Mouse (Mus musculus) thymus, adult 18-20 months (tissue): ENCODE results near the gene Gnat2.

Experiments
- DNase-seq, 2 experiments: peaks; one replicate each; pipeline ENCODE4 v3.0.0; 2022; ENCODE audit warnings: mixed read lengths in 2 of 2

Gnat2 gene

DNA sequence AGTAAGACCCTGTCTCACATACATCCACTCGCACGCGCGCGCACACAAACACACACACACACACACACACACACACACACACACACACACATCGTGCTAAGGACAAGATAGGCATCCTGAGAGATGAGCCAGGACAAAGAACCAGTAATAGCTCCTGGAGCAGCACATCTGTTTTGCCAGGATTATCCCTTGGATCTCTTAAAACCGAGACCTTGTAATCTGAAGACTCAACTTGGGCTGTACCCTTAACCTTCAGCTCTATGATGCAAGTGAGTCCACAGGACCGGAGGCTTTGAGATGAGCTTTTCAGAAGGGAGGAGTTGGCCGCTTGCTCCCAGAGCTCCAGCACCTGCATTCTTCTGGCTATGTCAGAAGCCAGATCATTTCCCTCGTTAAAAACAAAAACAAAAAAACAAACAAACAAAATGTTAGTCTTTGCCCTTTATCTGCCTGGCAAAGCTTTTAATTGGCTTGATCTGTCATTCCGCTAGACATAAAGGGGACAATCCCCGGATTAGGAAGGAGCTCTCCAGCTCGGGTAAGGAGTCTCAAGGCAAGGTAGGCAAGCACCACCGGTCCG lies at the start of gene Gnat2:
Gene Gnat2, plus strand, starts transcription at position 254 of the 580 bp plus-strand sequence.
- no peak for DNase-seq

DNA sequence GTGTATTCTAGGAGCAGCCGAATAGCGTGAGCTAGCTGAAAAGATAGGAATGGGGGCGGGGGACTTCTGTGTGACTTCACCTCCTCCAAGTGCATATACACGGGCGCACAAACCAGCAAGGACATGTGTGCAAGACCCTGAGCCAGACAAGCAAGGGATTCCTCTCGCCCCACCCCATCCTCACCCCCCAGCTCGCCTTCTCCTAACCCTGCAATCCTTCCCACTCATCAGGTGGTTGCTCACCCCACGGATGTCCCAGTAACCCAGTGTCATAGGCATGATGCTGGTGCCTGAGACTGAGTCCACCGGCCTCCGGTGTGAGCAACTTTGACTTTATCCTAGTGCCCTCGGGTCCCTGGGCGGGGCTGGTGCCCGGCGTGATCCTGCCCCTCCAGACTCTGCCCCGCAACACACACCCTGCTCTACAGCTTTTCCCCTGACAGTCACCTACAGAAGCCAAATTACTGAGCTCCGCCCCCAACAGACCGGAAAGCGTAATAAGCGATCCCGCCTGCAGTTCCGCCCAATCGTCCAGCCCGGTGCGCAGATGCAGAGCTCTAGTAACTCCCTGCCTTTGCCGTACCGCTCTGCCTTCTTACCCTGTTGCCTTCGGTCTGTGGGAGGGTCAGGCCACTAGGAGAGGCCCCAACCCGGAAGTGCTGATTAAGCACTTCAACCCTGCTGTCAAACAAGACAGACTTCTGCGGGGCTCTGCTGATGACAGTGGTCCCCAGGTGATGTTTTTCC lies 48.0 kb upstream of the Gnat2 start, which contains the start of gene Gstm4:
Gene Gstm4, minus strand, starts transcription at position 501 of the 747 bp plus-strand sequence.
- peak; percentile 77 to 84 for DNase-seq

DNA sequence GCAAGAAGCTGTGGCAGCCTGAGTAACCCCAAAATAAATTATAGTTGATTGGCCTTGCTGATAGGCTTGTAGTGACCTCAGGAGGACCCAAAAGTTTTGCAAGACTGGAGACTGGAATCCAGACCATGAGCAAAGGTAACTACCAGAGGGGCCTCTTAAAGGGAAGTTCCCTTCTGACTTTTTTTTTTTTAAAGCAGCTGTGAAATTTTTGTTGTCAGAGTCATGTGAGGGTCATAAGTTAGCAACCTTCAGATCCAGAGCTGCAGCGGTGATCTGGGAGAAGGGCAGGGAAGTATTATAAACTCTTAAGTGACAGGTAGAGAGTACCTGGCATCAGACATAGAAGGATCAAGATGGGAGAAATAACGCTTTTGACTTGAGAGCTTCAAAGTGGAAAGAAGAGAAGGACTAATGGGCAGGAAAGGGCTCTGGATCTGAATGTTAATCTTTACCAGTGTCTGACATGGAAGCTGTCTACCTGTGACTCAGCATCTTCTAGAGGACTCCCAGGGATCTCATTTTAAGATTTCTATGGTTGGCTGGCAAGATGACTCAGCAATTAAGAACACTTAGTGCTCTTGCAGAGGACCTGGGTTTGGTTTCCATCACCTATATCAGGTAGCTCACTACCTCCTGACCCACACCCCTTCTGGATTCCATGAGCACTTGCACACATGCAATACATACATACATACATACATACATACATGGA lies 45.5 kb upstream of the Gnat2 start:
- DNase-seq, result no peak

DNA sequence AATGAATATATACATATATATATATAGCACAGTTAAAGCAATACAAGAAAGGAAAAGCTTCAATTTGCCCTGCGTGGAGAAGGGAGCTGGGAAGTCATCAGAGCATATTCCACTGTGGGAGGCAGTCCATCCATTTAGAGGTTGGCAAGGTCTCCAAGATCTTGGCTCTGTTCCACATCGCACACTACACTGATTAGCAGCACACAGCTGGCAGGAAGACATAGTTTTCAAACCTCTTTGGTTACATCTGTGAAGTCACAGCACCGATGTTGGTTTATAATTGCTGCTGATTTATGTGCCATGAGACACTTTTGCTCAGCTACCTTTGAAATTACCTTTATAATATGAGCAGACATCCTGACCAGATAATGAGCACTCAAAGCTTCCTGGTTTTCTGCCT lies 44.3 kb upstream of the Gnat2 start:
- no peak for DNase-seq

DNA sequence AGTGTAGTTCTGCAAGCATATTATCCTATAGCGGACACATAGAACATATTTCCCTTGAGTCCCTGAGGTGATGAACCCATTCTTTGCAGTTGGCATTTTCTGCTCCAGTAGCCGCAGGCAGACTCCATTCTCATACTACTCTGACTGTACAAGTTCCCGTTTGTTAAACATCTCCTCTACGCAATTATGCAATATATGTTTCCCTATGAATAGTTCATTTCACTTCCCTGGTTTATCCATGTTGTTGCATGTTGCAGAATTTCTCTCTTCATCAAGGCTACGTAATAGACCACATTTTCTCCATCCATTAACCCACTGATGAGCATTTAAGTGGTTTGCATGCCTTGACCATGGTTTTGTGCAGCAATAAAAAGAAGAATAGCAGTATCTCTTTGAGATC lies 42.1 kb upstream of the Gnat2 start:
- DNase-seq, result no peak

DNA sequence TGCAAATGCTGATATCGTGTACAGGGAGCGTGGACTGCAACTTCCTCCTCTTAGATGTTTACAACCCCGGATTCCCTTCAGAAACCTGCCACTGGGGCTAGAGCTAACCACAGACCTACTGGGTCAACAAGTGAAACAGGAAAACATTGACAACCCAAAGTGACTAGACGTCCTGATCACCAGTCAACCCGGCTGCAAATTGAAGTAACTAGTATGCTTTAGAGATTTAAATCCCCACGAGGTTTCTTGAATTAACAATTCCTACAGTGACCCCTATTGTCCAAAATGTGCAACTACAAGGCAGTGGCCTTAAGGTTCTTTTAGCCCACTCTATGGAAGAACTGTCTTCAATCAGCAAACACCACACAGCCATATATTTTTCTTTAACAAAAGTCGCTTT lies 31.2 kb upstream of the Gnat2 start:
- no peak for DNase-seq

DNA sequence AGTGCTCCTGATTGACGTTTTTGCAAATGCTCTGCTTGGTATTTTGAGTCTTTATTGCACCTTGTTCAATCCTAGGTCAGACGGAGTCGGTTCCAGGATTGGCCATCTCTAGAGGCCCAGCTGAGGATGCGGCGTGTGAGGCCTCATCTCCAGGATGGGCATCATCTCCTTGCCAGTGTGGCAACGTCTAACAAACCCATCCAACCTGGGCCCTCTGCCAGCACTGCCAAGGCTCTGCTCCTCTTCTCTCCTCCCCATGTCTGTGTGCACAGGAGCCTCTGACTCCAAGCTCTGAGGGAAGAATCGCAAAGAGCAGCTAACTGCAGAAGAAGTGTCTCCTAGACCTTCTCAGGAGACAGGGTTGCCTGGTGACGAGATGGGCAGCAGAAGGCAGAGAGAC lies 29.9 kb upstream of the Gnat2 start:
- DNase-seq, result no peak

DNA sequence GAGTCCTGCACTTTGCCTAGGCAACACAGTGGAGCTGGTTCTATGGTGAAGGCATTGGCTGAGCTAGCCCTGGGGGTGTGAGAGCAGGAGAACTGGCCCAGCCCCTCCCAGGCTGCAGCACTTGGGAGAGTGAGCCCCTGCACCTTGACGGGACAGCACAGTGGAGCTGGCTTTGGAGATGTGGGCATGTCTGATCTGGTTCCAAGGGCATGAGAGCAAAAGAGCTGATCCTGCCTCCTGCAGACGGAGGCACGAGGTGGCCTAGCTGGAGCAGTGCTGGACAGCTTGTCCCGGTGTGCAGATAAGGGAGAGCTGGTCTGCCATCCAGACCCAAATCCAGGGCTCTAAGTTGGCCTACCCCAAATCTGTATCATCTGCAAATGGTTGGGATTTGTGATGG lies 27.9 kb upstream of the Gnat2 start:
- no peak for DNase-seq

DNA sequence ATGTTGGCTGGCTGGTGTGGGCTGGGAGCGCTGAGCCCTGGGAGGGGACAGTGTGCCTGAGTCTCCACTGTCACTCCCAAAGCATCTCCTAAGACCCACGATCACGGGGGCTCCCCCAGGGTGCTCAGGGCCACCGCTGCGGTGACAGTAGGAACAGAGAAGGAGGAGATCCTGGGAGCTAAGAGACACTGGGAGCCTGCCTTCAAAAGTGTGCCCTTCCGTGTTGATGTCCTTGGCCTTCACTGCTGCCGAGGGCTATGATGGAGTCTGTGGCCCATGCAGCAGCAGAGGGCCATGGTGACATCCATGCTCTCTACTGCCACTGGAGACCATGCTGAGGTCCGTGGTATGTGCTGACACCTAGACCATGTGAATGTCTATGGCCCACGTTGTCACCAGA lies 27.0 kb upstream of the Gnat2 start:
- no peak for DNase-seq

DNA sequence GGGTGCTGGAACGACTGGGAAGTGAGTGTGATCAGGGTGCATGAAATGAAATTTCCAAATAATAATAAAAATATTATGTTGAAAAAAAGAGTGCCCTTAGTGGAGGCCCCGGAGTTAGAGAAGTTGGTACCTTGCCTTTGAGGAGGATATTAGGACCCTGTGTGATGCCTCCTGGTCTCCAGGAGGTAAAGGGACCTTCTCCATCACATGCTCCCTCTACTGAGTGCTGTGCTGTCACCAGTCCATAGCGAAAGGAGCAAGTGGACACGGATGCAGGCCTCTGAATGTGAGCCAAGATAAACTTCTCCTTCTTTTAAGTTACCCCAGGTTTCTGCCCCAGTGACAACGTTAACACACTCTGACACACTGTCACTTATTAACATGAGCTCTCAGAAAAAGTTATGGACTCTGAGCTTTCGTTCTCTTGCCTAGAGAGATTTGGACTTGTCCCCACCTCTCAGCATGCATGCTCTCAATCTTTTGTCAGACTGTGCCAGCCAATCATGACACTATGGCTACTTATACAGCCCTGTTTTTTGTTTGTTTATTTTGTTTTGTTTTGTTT lies 25.1 kb upstream of the Gnat2 start:
- DNase-seq, result no peak

DNA sequence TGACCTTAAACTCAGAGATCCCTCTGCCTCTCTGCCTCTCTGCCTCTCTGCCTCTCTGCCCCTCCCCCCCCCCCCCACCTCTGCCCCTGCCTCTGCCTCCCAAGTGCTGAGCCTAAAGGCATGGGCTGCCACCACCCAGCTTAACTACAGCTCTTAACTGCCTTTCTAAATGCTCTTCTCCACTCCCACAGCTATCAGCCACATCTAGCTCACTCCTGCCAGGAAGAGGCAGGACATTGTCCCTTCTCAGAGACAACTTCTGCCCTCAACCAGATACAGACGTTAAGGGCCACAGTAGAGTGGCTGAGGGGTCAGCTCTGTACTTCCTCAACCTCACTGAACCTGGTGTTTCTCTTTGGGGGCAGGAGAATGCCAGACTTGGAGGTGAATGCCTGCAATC lies 23.8 kb upstream of the Gnat2 start:
- no peak for DNase-seq

DNA sequence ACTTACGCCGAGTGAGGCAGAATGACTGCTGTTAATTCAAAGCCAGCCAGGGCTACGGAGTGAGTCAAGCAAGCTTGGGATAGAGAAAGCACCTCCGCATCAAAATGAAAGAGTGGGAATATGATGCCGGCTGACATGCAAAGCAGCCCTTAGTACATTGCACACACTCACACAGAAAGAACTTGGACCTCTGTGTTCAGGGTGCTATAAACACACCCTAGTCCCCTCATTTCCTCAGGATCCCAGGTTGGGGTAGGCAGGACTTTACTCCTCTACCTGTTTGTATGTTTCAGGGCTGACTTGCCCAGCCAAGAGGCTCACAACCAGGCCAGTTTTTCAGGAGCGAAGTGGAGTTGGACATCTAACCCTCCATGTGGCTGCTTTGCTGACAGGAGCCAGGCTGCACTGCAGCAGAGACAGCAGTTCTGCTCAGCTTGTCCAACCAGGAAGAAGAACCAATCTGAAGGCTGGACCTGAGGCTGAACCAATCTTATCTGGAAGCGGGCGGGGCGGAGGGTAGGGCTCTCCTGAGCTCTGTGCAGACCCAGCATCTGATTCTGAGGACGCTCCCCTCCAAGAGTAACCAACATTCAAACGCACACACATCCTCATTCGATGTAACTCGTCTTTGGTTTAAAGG lies 23.2 kb upstream of the Gnat2 start:
- DNase-seq, result no peak

DNA sequence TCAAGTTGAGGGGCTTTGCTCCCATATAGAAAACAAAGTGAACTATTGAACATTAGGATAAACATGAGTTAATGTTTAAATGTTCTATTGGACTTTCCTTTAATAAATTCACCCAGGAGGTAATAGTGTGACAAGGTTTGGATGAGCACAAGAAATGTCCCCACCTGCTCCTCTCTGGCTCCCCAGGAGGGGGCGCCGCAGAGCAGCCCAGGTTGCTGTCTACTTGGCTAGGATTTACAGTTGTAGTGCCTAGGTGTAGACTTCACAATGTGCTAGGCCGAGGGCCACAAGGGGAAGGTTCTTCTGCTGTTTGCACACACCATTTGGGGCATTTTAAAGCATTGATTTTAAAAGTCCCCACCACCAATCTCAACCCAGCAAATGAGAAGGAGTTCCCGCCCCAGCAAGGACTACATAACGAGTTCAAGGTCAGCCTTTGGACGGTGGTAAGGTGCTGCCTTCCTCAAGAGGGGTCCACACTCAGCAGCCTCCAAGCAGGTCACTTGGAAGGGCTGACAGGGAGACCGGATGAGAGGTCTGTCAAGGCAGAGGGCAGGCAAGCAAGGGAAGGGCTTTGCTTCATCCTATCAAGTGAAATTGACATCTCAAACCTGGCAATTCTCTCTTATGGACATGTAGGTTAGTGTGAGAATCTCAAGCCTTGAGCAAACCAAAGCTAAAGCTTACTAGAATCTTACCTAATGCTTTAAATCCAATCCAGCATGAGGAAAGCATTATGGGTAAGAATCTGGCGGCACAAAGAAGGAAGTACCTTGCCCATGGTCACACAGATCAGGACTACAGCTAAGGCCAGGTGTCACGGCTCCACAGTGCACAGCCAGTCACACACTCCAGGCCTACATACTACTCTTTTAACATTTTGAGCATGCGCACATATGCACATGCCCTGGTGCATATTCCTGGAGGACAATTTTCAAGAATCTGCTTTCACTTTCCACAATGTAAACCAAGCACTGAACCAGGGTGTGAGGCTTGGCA lies 22.0 kb upstream of the Gnat2 start:
- peak; percentile 47 to 50 for DNase-seq

DNA sequence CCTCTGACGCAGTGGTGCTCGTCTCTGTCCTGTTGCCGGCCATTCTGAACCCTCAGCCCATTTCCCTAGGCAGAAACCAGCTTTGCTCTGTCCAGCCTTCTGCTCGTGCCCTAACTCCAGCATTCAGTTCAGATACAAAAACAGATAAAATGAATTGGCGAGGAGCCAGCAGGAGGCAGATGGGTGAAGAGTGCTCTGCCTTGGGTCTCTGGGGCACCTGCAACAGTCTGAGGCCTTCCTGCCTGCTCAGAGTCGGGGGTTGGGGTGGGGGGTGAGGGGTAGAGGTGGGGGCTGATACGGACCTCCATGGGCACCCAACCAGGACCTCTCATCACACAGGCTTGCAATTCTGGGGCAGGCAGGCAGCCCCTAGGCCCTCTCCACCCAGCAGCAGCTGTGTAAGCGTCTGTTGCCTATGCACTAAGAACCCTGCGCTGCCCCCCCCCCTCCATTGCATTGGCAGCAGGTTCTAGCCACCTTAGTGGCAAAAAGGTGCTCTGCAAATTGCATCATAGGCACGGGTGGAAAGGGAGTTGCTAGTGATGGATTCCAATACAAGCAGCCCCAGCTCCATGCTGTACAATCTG lies 19.5 kb upstream of the Gnat2 start:
- no peak for DNase-seq

DNA sequence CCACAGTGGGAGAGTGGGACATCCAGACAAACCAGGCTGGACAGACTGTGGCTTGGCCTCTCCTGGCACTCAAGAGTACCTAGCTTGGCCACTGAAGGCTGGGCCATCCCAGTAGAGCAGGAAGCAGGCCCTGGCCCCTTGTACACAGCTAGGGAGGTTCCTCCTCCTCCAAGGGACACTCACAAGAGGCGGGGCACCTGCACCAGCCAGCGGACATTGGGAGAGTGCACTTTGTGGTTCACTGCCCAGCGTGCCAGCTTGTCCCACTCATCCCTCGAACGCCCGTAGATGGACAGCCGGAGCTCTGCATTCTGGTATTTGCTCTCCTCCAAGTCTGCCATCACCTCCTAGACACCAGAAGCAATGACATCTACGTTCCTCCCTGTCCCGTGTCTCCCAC lies 15.8 kb upstream of the Gnat2 start:
- no peak for DNase-seq

DNA sequence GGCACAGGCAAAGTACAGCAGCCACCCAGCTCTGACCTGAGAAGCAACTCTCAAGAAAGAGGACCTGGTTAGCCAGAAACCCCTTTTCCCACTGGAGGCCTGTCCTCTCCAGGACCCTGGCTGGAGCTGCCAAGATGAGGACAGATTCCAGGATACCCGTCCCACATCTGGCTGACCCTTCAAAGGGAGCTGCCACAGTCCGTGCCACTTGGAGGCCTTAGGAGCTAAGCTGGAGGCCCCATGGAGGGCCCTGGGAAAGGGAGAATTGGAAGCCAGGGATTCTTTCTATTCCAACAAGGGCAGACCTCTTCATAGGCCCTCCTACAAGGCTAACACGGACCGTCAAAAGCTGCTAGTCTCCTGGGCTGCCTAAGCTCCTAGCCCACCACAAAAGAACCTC lies 10.9 kb upstream of the Gnat2 start:
- no peak for DNase-seq

DNA sequence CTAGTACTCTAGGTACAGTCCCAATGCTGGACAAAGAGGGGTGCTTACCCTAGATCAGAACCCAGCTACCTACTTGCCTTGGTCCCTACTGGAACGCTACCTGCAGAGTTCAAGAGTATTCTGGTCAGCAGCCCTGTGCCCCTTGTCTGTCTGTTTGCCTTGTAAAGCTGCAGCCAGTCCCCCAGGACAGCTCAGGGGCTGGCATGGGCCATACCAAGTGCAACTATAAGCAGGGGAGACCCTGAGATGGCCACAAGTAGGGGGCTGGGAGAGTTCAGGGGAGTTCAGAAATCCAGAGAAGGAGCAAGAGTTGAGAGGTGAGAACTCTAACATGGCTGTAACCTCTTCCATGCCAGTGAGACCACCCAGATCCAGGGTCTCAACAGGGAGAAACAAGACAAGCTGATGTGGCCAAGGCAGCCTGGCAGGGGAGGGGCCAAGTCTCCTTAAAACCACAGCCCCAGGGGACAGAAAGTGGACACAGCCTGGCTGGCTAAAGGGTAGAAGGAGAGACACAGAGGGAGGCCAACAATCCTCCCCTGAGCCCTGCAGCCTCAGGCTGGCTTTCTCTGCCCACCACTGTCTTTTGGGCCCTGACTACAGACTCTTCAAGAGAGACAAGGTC lies 10.2 kb upstream of the Gnat2 start:
- no peak for DNase-seq

DNA sequence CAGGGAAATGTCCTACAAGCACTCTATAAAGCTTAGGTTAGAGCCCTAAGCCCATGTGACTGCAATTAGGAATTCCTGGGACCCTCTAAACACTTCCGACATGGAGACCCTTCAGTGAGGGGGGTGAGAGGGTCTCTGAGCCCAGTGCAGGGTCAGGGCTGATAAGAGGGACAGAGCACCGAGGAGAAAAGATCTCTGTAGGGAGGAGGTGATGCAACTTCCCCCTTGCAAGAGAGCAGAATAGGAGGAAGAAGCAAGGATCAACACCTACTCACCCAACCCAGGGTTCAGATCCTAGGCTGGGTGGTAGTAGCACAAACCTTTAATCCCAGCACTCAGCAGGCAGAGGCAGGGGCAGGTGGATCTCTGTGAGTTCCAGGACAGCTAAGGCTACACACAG lies 9.4 kb upstream of the Gnat2 start:
- no peak for DNase-seq

DNA sequence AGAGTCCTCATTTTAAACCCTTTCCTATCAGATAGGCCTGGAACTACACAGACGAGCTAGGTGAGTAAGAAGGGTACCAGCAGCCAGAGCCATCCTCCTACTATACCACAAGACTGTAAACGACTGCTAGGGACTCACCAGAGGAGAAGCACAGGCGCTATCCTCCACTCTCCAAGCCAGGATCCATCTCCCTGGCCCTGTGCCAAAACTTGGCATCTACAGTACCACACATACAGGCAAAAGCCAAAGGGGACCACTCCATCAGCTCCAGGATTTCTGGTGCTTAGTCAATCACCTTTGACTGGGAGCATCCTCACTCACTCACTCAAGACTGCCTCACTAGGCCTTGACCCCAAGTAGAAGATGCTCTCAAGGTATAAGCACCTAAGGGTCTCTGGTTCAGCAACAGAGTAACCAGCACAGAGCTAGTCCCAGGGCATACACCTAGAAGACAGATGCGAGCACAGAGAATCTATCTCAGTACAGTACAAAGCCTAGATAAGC lies 8.6 kb upstream of the Gnat2 start:
- no peak for DNase-seq

DNA sequence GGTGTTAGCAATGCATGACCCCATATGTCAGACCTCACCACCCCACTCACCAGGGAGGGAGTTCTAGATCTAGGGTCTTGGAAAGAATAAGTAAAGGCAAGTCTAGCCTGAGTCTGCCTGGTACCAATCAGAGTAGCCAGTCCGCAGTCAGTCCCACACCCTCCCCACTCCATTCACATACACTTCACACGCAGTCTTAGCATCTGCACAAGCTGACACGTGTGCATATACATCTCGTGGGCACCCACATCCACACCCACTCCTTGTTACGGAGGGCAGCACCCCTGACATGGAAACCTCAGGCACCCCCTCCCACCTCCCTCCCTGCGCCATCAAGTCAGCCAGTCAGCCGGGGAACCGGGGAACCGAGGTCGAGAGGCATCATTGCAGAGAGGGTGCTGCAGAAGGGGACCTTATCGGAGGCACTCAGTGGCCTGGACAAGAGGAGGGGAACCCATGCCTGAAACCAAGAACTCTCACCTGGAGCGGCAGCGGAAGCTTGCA lies 7.8 kb upstream of the Gnat2 start:
- no peak for DNase-seq

DNA sequence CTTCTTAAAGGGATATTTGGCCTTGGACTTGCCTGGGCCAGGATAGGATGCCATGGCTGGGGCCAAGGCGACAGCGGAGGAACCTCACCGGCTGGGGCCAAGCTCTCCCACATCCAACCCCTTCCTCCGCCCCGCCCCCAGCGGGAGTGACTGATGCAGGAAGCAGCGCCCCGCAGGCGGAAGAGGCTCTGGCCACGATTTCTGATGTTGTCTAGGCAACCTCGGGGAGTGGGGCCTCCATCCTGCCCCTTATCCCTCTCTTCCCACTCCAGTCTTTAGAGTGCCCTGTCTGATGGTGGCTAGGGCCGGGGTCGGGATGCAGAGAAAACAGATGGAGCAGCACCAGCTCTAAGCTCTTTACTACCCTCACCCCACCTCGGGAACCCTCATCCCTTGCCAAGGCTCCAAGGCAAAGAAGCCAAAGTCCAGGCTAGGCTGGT lies 7.3 kb upstream of the Gnat2 start:
- DNase-seq, result peak; percentile 80 to 86
